Mouse (Mus musculus) liver, embryonic 12.5 days (tissue): ENCODE measurements around the gene Stox2. TPM values are rescaled to one million over a fixed set of nuclear protein-coding genes. Genes with fewer than 3 reads are reported as not detected.

ENCODE experiments used
- ATAC-seq: fragments of 200-750 bp; cut with Nextera tagmentation; 2 replicates; pipeline ENCODE4 v1.8.0; 2017; ENCODE audit warnings: moderate number of reproducible peaks, mild to moderate bottlenecking, moderate library complexity
- H3K27ac ChIP-seq: fragments of 300-500 bp; sonication (generic); 2 replicates; pipeline ENCODE4 v1.5.1; 2016; ENCODE audit warnings: mild to moderate bottlenecking
- H3K27me3 ChIP-seq: fragments of 300-500 bp; sonication (generic); replicated peaks from 2 replicates; pipeline ENCODE4 v1.6.1; 2016; ENCODE audit warnings: mild to moderate bottlenecking, moderate library complexity
- H3K36me3 ChIP-seq: fragments of 300-500 bp; sonication (generic); 2 replicates; pipeline ENCODE4 v1.6.1; 2016; ENCODE audit warnings: mild to moderate bottlenecking, moderate library complexity
- H3K4me1 ChIP-seq: fragments of 300-500 bp; sonication (generic); 2 replicates; pipeline ENCODE4 v1.6.1; 2016
- H3K4me2 ChIP-seq: fragments of 300-500 bp; sonication (generic); 2 replicates; pipeline ENCODE4 v1.6.1; 2016; ENCODE audit warnings: mild to moderate bottlenecking, moderate library complexity
- H3K4me3 ChIP-seq: fragments of 300-500 bp; sonication (generic); 2 replicates; pipeline ENCODE4 v1.5.1; 2016; ENCODE audit warnings: mild to moderate bottlenecking, moderate library complexity
- H3K9ac ChIP-seq: fragments of 300-500 bp; sonication (generic); 2 replicates; pipeline ENCODE4 v1.6.1; 2016; ENCODE audit warnings: mild to moderate bottlenecking, moderate library complexity
- H3K9me3 ChIP-seq: fragments of 300-500 bp; sonication (generic); replicated peaks from 2 replicates; pipeline ENCODE4 v1.6.1; 2016; ENCODE audit warnings: mild to moderate bottlenecking, moderate library complexity
- WGBS: fragments of 180-500 bp; shearing (Covaris S2); methylation state at CpG from one replicate; pipeline ENCODE4 v1.1.7; 2016; ENCODE audit not compliant: insufficient replicate concordance; 5-methylcytosine and 5-hydroxymethylcytosine counted together
- polyA plus RNA-seq: library from polyadenylated mRNA; unstranded; fragments of >200 nt; fragmentation: Nextera tagmentation; extraction: Ambion mirVana; gene quantifications from 2 replicates; pipeline ENCODE4 v1.2.1, GENCODE M21; 2016

The Stox2 gene
- polyA plus RNA-seq, 1 experiment from 2014 or later: 0.89 TPM

DNA sequence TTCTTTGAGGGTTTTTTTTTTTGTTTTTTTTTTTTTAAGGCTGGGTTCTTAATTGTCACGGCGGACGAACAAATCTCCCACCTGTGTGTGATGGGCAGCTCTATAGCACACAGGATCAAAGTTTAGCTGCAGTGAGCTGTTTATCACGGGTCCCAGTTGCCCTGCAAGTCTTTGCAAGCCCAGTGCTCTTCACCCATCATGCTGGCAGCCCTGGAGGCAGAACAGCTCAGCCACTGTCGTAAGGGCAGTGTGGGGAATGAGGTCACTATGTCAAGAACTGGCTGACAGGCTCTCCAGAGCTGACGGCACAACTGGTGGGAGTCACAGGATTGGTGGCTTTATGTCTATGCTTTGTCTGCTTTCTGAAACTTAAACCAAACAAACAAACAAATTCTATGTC, 227.6 kb downstream of the Stox2 start:
- Histone ChIP-seq H3K27ac (no peak overlapping the region), H3K9ac (no peak overlapping the region), H3K4me2 (no peak overlapping the region), H3K36me3 (no peaks in the 10 kb centered on the region), H3K4me3 (no peak overlapping the region), H3K27me3 (no peaks in the 10 kb centered on the region), H3K9me3 (no peaks in the 10 kb centered on the region), H3K4me1 (no peaks in the 10 kb centered on the region)
- no peak for ATAC-seq
- WGBS: 57% methylated on average over 6 of the region's 6 CpGs

DNA sequence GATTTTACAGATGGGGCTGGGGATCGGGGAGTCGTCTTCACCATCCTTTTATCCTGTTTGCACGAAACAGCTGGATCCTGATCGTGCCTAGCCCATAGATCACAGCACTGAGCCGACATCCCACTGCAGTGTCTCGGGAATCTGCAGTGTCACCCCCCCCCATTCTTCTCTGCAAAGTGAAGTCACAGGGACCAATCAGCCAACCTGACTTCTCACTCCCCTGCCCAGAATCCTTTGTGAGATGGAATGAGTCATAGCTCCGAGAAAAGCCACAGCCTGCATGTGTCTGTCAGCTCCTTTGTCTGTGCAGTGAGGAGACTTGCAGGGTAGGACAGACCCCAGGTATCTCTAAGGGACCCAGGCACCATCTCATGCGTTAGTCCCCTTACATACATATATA, 228.1 kb downstream of the Stox2 start:
- H3K4me2 ChIP-seq: no peak overlapping the region

GRCm38 (mm10) chr8:47212124-47212523, 234.0 kb downstream of the Stox2 start:
- no peak overlapping the region for H3K27ac ChIP-seq
- no peaks in the 10 kb centered on the region for H3K4me1 ChIP-seq
- no peak overlapping the region for H3K4me2 ChIP-seq
- no peaks in the 10 kb centered on the region for H3K36me3 ChIP-seq
- no peak overlapping the region for H3K9ac ChIP-seq
- no peaks in the 10 kb centered on the region for H3K27me3 ChIP-seq
- no peak for ATAC-seq
- 84% methylated on average over 9 of the region's 9 CpGs for WGBS
- H3K4me3 ChIP-seq: no peak overlapping the region
- no peaks in the 10 kb centered on the region for H3K9me3 ChIP-seq

More for the DNA sequence above, 228.1 kb downstream of the Stox2 start:
- 53% methylated on average over 8 of the region's 8 CpGs for WGBS
- ATAC-seq: no peak
- Histone ChIP-seq H3K9me3 (no peaks in the 10 kb centered on the region), H3K4me3 (no peak overlapping the region), H3K27me3 (no peaks in the 10 kb centered on the region), H3K9ac (no peak overlapping the region), H3K27ac (no peak overlapping the region), H3K36me3 (no peaks in the 10 kb centered on the region), H3K4me1 (no peaks in the 10 kb centered on the region)

DNA sequence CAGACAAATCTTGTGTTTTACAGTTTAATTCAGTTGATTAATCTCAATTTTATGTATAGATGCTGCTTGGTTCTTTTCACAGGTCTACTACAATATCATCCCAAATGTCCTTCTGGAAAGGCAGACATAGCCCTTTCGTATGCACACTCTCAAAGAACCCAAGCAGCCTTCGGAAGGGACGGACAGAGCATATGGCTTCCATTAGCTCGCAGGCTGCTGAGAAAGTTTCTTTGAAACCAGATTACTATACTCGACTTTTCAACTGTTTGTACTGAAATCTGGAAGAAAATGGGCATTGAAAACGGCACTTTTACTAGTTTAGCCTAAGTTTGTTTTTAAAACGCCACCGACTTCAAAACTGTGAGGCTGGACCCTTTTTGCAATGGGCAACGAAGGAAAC, 234.9 kb downstream of the Stox2 start:
- Histone ChIP-seq H3K27ac (no peak overlapping the region), H3K9me3 (no peaks in the 10 kb centered on the region), H3K4me1 (no peaks in the 10 kb centered on the region), H3K27me3 (no peaks in the 10 kb centered on the region), H3K4me3 (no peak overlapping the region), H3K9ac (no peak overlapping the region), H3K36me3 (no peaks in the 10 kb centered on the region), H3K4me2 (no peak overlapping the region)
- no peak for ATAC-seq
- whole genome bisulfite sequencing: 61% methylated on average over 9 of the region's 9 CpGs

- H3K9me3 ChIP-seq: no peaks in the 10 kb centered on the region
- H3K4me3 ChIP-seq: no peak overlapping the region
- H3K9ac ChIP-seq: no peak overlapping the region
- H3K4me2 ChIP-seq: no peak overlapping the region
- H3K27me3 ChIP-seq: no peaks in the 10 kb centered on the region
- ATAC-seq: no peak
- H3K27ac ChIP-seq: no peak overlapping the region
- no peaks in the 10 kb centered on the region for H3K36me3 ChIP-seq
- no peaks in the 10 kb centered on the region for H3K4me1 ChIP-seq
- WGBS: 73% methylated on average over 4 of the region's 4 CpGs
These were observed 237.9 kb downstream of the Stox2 start for GRCm38 (mm10) chr8:47208246-47208645.

GRCm38 (mm10) chr8:47206640-47207237, 239.4 kb downstream of the Stox2 start:
- no peak overlapping the region for H3K4me3 ChIP-seq
- H3K27me3 ChIP-seq: no peaks in the 10 kb centered on the region
- no peaks in the 10 kb centered on the region for H3K9me3 ChIP-seq
- ATAC-seq: no peak
- no peaks in the 10 kb centered on the region for H3K4me1 ChIP-seq
- H3K27ac ChIP-seq: no peak overlapping the region
- no peak overlapping the region for H3K4me2 ChIP-seq
- WGBS: 72% methylated on average over 8 of the region's 8 CpGs
- H3K36me3 ChIP-seq: no peaks in the 10 kb centered on the region
- no peak overlapping the region for H3K9ac ChIP-seq

DNA sequence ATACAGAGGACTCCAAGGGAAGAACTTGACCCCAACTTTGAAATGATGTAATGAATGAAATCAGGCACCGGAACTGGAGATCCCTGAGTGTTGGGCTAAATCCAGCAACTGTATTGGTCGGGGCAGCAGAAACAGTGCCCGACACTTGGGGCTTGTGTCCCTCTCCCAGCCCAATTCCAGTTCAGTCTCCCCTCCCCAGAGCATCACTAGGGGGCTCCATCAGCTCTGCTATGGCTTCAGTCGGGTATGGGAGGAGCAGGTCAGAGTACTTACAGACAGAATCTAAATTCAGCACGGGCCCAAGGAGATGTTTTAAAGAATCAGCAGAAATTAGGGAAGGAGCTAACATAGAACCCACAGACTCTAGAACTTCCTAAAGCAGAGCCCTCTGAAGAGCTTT, 240.7 kb downstream of the Stox2 start:
- Histone ChIP-seq H3K9ac (no peak overlapping the region), H3K4me1 (no peaks in the 10 kb centered on the region), H3K4me2 (no peak overlapping the region), H3K36me3 (no peaks in the 10 kb centered on the region), H3K27ac (no peak overlapping the region), H3K9me3 (no peaks in the 10 kb centered on the region), H3K4me3 (no peak overlapping the region), H3K27me3 (no peaks in the 10 kb centered on the region)
- 73% methylated on average over 5 of the region's 5 CpGs for WGBS
- ATAC-seq: no peak

DNA sequence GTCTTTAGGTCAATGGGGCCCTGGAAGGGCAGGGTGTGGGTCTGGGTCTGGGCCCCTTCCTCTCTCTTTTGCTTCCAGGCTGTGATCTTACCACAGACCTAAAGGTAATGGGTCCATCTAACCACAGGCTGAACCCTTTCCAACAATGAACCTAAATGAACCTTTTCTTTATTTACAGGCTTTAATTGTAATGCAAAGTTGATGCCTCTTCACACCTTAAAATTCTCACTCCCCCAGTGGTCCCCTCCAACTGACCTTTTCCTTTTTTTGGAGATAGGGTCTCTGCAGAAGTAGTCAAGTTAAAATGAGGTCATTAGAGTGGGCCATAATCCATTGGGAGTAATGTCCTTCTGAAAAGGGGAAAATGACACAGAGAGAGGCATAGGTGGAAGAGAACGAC, 249.8 kb downstream of the Stox2 start:
- Histone ChIP-seq H3K4me3 (no peak overlapping the region), H3K4me2 (no peak overlapping the region), H3K27ac (no peak overlapping the region), H3K4me1 (no peaks in the 10 kb centered on the region), H3K36me3 (no peaks in the 10 kb centered on the region), H3K9ac (no peak overlapping the region), H3K27me3 (no peaks in the 10 kb centered on the region), H3K9me3 (no peaks in the 10 kb centered on the region)
- ATAC-seq: no peak
- WGBS: 62% methylated on average over 1 of the region's 1 CpGs

- Histone ChIP-seq H3K9ac (no peak overlapping the region), H3K4me3 (no peak overlapping the region), H3K27ac (no peak overlapping the region), H3K27me3 (no peaks in the 10 kb centered on the region), H3K4me2 (no peak overlapping the region), H3K36me3 (no peaks in the 10 kb centered on the region), H3K4me1 (no peaks in the 10 kb centered on the region), H3K9me3 (no peaks in the 10 kb centered on the region)
- ATAC-seq: no peak
- WGBS: 82% methylated on average over 29 of the region's 29 CpGs
These were observed 252.7 kb downstream of the Stox2 start for GRCm38 (mm10) chr8:47193321-47193996.

DNA sequence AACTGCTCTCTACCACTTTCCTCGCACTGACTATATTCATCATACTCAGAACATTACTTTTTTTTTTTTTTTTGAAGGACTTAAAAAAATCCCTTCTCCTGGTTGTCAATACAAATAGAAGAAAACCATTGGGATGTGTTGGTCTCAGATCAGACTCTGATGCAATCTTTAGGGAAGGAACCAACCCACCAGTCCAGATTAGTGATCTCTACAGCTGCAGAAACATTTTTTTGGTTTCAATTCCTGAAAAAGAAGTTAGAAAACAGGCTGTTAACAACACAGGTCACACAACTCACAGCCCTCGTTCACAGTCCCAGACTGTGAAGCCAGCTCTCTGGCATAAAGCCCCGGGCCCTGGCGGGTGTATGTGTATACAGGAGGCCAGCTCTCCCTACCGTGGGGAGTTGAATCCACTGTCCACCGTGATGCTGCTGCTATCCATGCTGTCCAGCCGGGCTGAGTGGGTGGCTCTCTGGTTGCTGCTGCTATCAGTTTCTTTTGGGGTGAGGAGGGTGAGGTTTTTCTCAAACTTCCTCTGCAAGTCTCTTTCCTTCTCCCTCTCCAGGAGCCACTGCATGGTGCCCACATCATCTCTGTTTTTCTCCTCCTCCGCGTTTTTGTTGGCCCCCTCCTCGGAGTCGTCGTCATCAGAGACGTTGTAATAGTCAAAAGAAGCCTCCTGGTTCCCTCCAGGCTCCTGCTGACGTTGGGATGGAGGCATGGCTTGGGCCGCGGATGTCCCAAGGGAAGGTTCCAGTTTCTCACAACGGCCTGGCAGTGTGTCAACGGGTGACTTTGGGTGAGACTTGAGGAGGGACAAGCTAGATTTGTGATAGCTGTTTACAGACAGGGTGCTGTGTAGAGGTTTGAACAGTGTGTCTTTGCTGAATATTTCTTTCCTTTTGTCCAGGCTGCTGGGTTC, 254.5 kb downstream of the Stox2 start:
- Histone ChIP-seq H3K9me3 (no peaks in the 10 kb centered on the region), H3K36me3 (no peaks in the 10 kb centered on the region), H3K27me3 (no peaks in the 10 kb centered on the region), H3K4me3 (no peak overlapping the region), H3K9ac (no peak overlapping the region), H3K4me1 (no peaks in the 10 kb centered on the region), H3K4me2 (no peak overlapping the region), H3K27ac (no peak overlapping the region)
- 78% methylated on average over 18 of the region's 18 CpGs for WGBS
- ATAC-seq: no peak

DNA sequence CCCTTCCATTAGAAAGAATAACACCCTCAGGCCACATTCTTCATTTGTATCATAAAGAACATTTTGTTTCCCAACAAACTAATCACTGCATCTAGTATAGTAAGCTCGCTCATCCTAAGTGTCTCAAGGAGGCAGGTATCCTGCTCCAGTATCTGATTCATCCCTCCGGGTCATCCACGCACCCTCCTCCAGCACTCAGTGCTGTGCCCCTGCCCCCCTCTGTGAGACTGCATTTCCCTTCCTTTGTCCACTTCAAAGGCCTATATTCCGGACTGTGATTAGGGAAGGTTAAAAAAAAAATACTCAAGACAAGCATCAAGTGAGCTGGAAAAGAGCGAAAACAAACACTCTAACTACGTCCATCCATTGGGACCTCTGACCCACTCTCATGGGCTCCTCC, 260.8 kb downstream of the Stox2 start:
- no peak overlapping the region for H3K9ac ChIP-seq
- ATAC-seq: no peak
- H3K4me2 ChIP-seq: no peak overlapping the region

More for the DNA sequence above, 260.8 kb downstream of the Stox2 start:
- no peaks in the 10 kb centered on the region for H3K4me1 ChIP-seq
- H3K36me3 ChIP-seq: no peaks in the 10 kb centered on the region
- no peak overlapping the region for H3K4me3 ChIP-seq
- no peaks in the 10 kb centered on the region for H3K27me3 ChIP-seq
- H3K9me3 ChIP-seq: no peaks in the 10 kb centered on the region
- no peak overlapping the region for H3K27ac ChIP-seq
- 72% methylated on average over 6 of the region's 6 CpGs for WGBS
